Mouse (Mus musculus) frontal cortex, postnatal 14 days (tissue): Measurements from ENCODE around the gene Rab40c.

Experiments used
- DNase-seq, 2 experiments: peaks; one replicate each; pipeline ENCODE4 v3.0.0; 2022; ENCODE audit warnings: low spot score in 2 of 2

The Rab40c gene

DNA sequence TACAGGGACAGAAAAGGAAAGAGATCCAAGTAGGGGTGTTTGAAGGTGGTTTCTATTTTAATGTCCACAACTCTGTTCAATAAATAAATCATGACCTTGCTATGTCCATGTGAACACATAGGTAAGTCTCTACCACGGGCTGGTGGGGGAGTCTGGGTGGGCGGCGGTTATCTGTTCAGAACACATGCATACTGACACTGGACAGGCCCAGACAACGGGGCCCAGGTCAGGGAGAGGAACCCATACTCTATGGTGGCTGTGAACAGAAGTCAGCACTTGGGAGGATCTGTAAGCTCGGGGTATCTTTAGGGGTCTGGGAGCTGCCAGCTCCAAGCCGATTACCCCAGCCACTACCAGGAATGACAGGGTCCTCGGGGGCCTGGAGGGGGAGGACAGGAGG, 26.8 kb upstream of the Rab40c start:
- DNase-seq, result no peak

DNA sequence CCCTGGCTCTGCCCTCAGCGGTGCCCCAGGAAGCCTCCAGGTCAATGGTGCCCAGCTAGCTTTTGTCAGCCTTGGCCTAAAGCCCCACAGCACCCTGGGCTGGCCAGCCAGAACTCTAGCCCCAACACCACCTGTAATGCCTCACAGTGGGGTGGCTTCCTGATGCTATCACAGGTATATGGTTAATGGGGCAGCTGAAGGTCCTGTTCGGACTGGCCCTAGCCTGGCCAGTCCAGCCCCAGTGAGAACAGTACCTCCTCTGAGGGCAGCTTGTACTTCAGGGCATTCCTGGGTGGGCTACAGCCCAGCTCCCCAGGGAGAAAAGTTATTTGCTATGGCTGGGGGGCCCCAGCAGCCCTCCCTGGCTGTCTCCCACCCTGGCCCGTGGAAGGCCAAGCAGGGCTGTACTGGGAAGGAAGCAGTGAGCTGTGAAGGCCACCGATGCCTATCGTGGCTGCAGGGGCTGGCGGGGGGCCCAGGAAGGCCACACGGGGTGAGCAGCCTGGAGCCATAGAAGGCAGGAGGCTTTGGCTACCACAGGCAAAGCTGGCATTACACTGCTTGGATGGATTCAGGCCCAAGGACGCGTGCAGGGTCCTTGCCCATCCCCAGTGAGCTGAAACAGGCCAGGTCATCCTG, 26.1 kb upstream of the Rab40c start:
- DNase-seq, result no peak

DNA sequence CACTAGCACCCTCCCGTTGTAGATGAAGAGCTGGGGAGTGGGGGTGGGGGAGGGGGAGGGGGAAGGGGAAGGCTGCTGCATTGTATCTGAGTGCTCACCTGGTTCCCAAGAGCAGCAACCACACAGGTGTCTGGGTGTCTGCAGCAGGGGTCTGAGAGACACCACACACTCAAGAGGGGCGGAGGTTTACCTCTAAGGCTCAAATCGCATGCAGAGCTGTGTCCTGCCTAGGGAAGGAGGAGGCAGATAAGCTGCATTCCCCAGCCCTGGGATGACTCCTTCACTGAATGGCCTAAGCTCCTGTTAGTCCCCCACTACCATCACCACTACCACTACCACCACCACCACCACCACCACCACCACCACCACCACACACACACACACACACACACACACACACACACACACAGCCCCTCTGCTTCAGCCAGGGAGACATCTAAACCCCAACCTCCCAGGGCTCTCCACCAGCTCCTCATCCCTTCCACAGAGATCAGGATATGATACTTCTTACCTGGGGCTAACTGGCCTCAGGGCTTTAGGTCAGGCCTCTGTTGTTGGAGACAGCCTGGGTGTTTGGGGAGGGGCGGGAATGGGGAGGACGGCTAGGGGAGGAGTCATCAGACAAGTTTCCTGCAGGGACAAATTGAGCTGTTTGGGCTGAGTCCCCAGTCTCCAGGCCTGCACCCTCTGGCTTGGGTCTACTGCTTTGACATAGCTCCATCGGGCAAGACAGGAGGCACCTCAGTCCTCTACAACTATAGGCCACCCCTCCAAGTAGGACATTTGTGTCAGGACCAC, 25.0 kb upstream of the Rab40c start, which contains the start of the genes Pigq and Nhlrc4:
Gene Pigq, minus strand, starts transcription at position 571 of the 798 bp plus-strand sequence.
Gene Nhlrc4, minus strand, starts transcription at position 596 of the 798 bp plus-strand sequence.
- no peak for DNase-seq

- no peak for DNase-seq
Observed at GRCm38 (mm10) chr17:25943769-25944168, 24.2 kb upstream of the Rab40c start.

GRCm38 (mm10) chr17:25943221-25943620, 23.7 kb upstream of the Rab40c start:
- no peak for DNase-seq

GRCm38 (mm10) chr17:25942597-25943151, 23.1 kb upstream of the Rab40c start:
- no peak for DNase-seq

DNA sequence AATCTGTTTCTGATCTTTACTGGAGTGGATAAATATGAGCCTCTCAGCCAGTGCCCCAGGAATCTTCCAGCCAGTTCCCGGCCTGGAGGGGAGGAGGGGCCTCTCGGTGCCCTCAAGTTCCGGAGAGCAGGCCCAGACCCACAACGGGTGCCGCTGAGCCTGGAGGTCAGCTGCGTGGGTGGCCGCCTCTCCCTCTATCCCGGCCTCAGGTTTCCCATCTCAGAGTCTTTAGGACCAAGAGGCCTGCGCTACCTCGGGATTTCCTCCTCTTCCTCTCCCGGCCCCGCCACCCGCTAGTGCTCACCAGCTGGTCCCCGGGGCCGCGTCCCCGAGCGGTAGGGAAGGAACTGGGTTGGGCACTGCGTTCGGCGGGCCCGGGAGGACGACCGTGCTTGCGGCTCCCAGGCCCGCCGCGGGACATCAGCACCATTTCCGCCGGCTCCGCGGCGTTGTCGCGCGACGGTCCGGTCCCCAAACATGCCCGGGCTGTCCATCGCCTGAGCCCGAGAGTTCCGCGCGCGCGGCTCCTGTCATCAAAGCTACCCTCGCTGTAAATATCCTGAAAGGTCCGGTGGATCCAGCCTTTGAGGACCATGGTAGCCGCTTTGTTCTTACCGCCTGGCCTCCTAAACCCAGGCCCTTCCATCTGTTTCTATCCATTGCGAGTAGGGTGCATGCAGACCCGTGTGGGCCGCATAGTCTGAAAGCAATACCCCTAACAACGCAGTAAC, 22.1 kb upstream of the Rab40c start:
- DNase-seq, result peak; percentile 42 to 69

- no peak for DNase-seq
Observed at GRCm38 (mm10) chr17:25934526-25934925, 15.0 kb upstream of the Rab40c start.

DNA sequence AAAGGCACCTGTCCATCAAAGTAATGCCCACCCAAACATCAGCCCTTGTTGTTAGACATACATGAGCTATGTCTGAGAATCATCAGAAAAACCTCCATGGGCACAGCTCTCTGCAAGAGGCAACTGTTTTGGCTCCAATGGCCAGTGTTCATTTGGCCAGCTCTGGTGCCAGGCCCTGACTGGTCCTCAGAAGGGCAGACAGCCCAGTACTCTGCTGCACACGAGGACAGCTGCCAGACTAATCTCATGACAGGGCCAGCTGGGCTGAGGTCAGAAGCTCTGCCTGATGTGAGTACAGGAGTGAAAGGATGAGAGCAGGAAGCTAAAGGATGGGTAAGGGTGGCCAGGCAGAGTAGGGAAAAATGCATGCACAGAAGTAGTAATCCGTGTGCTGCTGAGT, 5.8 kb upstream of the Rab40c start:
- no peak for DNase-seq

GRCm38 (mm10) chr17:25922120-25922519, 2.6 kb upstream of the Rab40c start:
- DNase-seq, result no peak

- DNase-seq, result peak; percentile 100
Observed at GRCm38 (mm10) chr17:25919786-25920642, 487 bp upstream of the Rab40c start.

DNA sequence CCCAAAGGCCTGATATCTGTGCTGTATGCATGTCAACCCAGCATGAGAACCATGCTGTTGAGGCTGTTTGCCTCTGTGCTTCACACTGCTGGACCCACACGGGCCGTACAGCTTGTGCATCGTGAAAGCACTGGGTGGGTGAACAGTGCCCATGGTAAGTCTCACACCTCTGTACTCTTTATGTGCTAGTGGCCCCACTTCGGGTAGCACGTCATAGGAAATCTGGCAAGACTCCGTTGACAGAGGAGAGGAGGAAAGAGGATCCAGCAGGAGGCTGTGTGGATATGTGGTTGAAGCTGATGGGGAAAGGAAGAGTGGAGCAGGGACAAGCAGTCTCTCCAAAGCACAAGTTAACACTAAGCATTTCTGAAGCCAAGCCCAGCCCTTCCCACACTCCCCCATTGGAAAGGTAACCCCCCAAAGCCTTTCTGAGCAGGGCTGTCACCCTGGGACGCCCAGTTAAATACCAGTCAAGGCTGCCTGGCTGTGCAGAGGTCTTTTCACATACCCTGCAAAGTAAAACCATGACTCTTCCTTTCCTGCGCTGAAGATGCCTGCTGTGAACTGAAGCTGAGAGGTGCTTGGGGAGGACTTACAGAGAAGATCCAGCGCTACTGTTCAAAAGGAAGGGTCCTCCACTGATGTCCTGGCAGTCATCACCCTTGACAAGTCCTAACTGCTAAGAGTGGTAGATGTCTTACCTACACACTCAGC, 1.3 kb downstream of the Rab40c start:
- DNase-seq, result no peak

- DNase-seq, result no peak
Observed at GRCm38 (mm10) chr17:25916931-25917647, 2.4 kb downstream of the Rab40c start.

GRCm38 (mm10) chr17:25914295-25914694, 5.2 kb downstream of the Rab40c start:
- no peak for DNase-seq

DNA sequence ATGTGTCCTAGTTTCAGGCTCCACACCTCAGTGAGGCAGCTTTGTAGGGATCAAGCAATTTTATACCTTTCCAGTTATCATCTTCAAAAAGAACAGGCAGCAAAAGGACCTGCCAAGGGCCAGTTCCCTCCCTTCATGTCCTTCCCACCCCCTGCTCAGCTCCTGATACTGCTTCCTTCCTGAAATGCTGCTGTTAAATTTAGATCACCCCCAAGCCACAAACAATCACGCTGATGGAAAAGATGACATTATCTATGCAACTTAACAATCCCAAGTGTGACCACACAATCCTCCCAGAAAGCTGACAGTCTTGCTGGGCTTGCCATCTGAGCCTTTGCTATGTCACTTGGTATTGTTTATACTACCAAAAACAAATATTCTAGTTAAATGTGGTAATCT, 5.7 kb downstream of the Rab40c start:
- no peak for DNase-seq

DNA sequence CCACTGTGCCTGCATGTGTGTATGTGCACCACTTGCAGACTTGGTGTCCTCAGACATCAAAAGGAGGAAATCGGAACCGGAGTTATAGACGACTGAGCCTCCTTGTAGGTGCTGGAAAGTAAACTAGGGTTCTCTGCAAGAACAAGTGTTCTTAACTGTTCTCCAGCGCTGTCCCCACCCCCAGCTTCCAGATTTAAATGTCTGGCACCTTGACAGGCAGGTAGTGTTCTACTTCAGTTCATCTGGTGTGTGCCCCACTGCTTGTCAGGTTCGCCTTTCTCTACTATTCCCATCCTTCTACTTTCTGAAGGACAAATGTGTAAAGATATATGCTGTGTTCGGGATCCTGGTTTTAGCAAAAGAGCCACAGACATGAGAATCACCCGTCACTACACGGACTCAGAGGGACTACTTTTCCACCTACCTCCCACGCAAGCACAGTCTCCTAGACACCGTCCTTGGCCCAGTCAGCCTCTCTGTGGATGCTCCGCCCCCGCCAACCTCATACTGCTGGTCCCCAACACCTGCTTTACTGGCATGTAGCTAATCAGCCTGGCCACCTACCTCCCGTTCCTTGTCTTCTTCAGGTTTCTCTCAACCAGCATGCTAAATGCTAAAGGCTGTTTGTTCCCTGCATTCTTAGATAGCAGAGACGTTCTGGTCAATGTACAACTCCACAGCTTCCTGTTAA, 6.2 kb downstream of the Rab40c start:
- DNase-seq, result peak; percentile 38 to 41

DNA sequence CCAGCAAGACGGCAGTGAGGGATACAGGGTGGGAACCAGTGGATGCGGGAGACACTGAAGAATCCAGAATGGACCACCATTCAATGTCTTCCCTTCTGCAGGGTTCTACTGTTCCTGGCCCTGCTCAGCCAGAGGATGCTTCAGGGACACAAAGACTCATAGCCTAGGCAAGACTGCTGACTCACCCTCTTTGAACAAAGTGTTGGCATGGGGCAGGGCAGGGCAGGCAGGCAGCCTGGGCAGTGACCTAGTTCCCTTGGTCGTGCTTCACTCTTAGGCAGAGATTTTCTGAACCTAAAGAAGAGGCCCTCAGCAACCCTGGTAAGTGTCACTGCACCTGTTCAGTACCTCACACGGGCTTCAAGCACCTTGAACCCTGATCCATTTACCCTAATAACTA, 7.7 kb downstream of the Rab40c start:
- no peak for DNase-seq

- no peak for DNase-seq
Observed at GRCm38 (mm10) chr17:25907640-25908039, 11.9 kb downstream of the Rab40c start.

DNA sequence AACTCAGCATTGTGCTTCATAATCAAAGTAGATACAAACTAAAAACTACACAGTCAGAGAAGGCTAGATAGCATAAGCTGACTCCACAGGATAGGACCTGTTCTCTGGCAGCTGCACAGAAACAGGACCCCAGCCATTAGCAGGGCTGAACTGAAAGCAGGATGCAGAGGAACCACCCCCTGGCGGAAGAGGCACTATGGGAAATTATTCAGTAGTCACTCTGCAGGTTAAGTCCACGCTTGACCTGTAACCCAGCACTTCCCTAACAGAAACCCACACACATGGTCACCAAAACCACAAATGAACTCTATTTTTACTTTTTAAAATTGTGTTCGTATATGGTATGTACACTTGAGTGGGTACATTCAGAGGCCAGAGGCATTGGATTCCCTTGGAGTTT, 16.5 kb downstream of the Rab40c start:
- no peak for DNase-seq
